Mouse (Mus musculus) left cerebral cortex, postnatal 14 days (tissue): ENCODE results near the gene Id2. TPM values are rescaled to one million over a fixed set of nuclear protein-coding genes. Genes with fewer than 3 reads are reported as not detected.

ENCODE experiments used
- DNase-seq, 2 experiments: peaks; one replicate each; pipeline ENCODE4 v3.0.0; 2021 to 2022; ENCODE audit warnings: low spot score in 2 of 2, mixed read lengths in 1 of 2
- intact Hi-C: fragments of 180-260 bp; cut with DNase I; formaldehyde crosslinking; loops from one replicate; pipeline ENCODE4 v1.15.1; 2025
- total RNA-seq, 2 experiments: library from RNA; stranded (reverse); gene quantifications; 2 replicates each; pipeline ENCODE4 v1.2.3; 2021

Id2 gene
- total RNA-seq, 2 experiments from 2014 or later = 166 to 175 TPM

- no peak for DNase-seq
- intact Hi-C loops = no loop called here
Observed at GRCm38 (mm10) chr12:25110682-25111078, 13.7 kb upstream of the Id2 start.

- intact Hi-C loops = no loop called here
- no peak for DNase-seq
Observed at GRCm38 (mm10) chr12:25109971-25110681, 13.2 kb upstream of the Id2 start.

GRCm38 (mm10) chr12:25108865-25109264 is 11.9 kb upstream of the Id2 start:
- intact Hi-C loops = no loop called here
- DNase-seq = no peak

- intact Hi-C loops = no loop called here
- DNase-seq = no peak
Observed at GRCm38 (mm10) chr12:25104541-25104940, 7.6 kb upstream of the Id2 start.

- intact Hi-C loops = no loop called here
- DNase-seq = no peak
Observed at GRCm38 (mm10) chr12:25103911-25104310, 7.0 kb upstream of the Id2 start.

- intact Hi-C loops = no loop called here
- no peak for DNase-seq
Observed at GRCm38 (mm10) chr12:25101389-25101788, 4.4 kb upstream of the Id2 start.

GRCm38 (mm10) chr12:25100411-25101217 is 3.7 kb upstream of the Id2 start:
- intact Hi-C loops = no loop called here
- DNase-seq = peak; percentile 65 to 71

- no peak for DNase-seq
- intact Hi-C loops = loop anchor here (2.0 to 10.0 kb wide), 7 partner anchors 63 to 1128 kb away; no protein-coding TSS in a partner anchor
Observed at GRCm38 (mm10) chr12:25099563-25100408, 2.8 kb upstream of the Id2 start.

- intact Hi-C loops = loop anchor here (2.0 to 10.0 kb wide), 7 partner anchors 63 to 1128 kb away; no protein-coding TSS in a partner anchor
Observed at GRCm38 (mm10) chr12:25099313-25099562, 2.3 kb upstream of the Id2 start.

GRCm38 (mm10) chr12:25098561-25099312 is 1.8 kb upstream of the Id2 start:
- DNase-seq = peak; percentile 92
- intact Hi-C loops = loop anchor here (2.0 to 10.0 kb wide), 7 partner anchors 64 to 1129 kb away; no protein-coding TSS in a partner anchor

More at GRCm38 (mm10) chr12:25099313-25099562, 2.3 kb upstream of the Id2 start:
- peak in 1 of 2 experiments; percentile 38 for DNase-seq

GRCm38 (mm10) chr12:25098161-25098550 is 1.2 kb upstream of the Id2 start:
- intact Hi-C loops = loop anchor here (2.0 to 10.0 kb wide), 7 partner anchors 64 to 1129 kb away; no protein-coding TSS in a partner anchor
- peak in 1 of 2 experiments; percentile 43 for DNase-seq

- DNase-seq = peak; percentile 52 to 62
- intact Hi-C loops = loop anchor here (2.0 to 10.0 kb wide), 7 partner anchors 65 to 1130 kb away; no protein-coding TSS in a partner anchor
Observed at GRCm38 (mm10) chr12:25097210-25098160, 545 bp upstream of the Id2 start.

GRCm38 (mm10) chr12:25096640-25097051 is 294 bp downstream of the Id2 start:
- DNase-seq = no peak

GRCm38 (mm10) chr12:25095974-25096639 is 833 bp downstream of the Id2 start:
- intact Hi-C loops = loop anchor here (5.0 to 10.0 kb wide), 6 partner anchors 66 to 1131 kb away; no protein-coding TSS in a partner anchor
- peak; percentile 98 to 99 for DNase-seq

More at GRCm38 (mm10) chr12:25096640-25097051, 294 bp downstream of the Id2 start:
- intact Hi-C loops = loop anchor here (5.0 to 10.0 kb wide), 6 partner anchors 66 to 1131 kb away; no protein-coding TSS in a partner anchor

GRCm38 (mm10) chr12:25095538-25095937 is 1.4 kb downstream of the Id2 start:
- DNase-seq = no peak
- intact Hi-C loops = loop anchor here (5.0 to 10.0 kb wide), 6 partner anchors 67 to 1132 kb away; no protein-coding TSS in a partner anchor

- no peak for DNase-seq
- intact Hi-C loops = loop anchor here (5.0 to 10.0 kb wide), 6 partner anchors 67 to 1132 kb away; no protein-coding TSS in a partner anchor
Observed at GRCm38 (mm10) chr12:25094621-25095521, 2.1 kb downstream of the Id2 start.
